Mouse (Mus musculus) left cerebral cortex, postnatal 4 days (tissue): ENCODE data around the gene Vmn2r118. TPM values are rescaled to one million over a fixed set of nuclear protein-coding genes. Genes with fewer than 3 reads are reported as not detected.

Experiments
- DNase-seq: peaks from one replicate; pipeline ENCODE4 v3.0.0-alpha.2; 2022
- intact Hi-C: fragments of 180-260 bp; cut with DNase I; formaldehyde crosslinking; loops from one replicate; pipeline ENCODE4 v1.15.1; 2025
- total RNA-seq, 2 experiments: library from RNA; stranded (reverse); gene quantifications; 2 replicates each; pipeline ENCODE4 v1.2.3; 2021

Vmn2r118 gene
- not detected for total RNA-seq

- intact Hi-C loops, result no loop called here
Observed at GRCm38 (mm10) chr17:55625092-55625491, at the start of gene Vmn2r118. Vmn2r118 (minus strand) TSS chr17:55625192.

GRCm38 (mm10) chr17:55661099-55661498 is 36.1 kb upstream of the Vmn2r118 start:
- DNase-seq, result no peak
- intact Hi-C loops, result no loop called here

More at GRCm38 (mm10) chr17:55625092-55625491, at the start of gene Vmn2r118:
- DNase-seq, result no peak

- intact Hi-C loops, result no loop called here
- no peak for DNase-seq
Observed at GRCm38 (mm10) chr17:55590838-55591237, 34.2 kb downstream of the Vmn2r118 start.

GRCm38 (mm10) chr17:55561774-55562173 is 63.2 kb downstream of the Vmn2r118 start:
- intact Hi-C loops, result no loop called here
- DNase-seq, result no peak

- no peak for DNase-seq
- intact Hi-C loops, result no loop called here
Observed at GRCm38 (mm10) chr17:55548476-55548875, 76.5 kb downstream of the Vmn2r118 start.

Other genes starting within 250 kb of the Vmn2r118 start
- 100 to 1,000 TPM; 109 to 121 TPM for gene St6gal2, start 179.8 kb downstream of the Vmn2r118 start, total RNA-seq
- 10 to 100 TPM in 1 of 2 experiments, 1 to 10 TPM in 1; 8.0 to 10.4 TPM for gene Pot1b, start 87.4 kb upstream of the Vmn2r118 start, total RNA-seq
- gene Adgre4, start 124.8 kb upstream of the Vmn2r118 start, total RNA-seq, result under 1 TPM; 0.20 TPM